Mouse (Mus musculus) forebrain, embryonic 15.5 days (tissue): ENCODE measurements around the gene Arhgap8. TPM values are rescaled to one million over a fixed set of nuclear protein-coding genes. Genes with fewer than 3 reads are reported as not detected.

Source experiments
- ATAC-seq: fragments of 200-750 bp; cut with Nextera tagmentation; replicated peaks from 2 replicates; pipeline ENCODE4 v1.8.0; 2017; ENCODE audit warnings: mild to moderate bottlenecking, moderate TSS enrichment, moderate library complexity
- H3K27ac ChIP-seq: fragments of 300-500 bp; sonication (generic); replicated peaks from 2 replicates; pipeline ENCODE4 v1.5.1; 2015; ENCODE audit warnings: mild to moderate bottlenecking, inconsistent platforms
- H3K27me3 ChIP-seq: fragments of 300-500 bp; sonication (generic); 2 replicates; pipeline ENCODE4 v1.6.1; 2015; ENCODE audit warnings: inconsistent platforms
- H3K36me3 ChIP-seq: fragments of 300-500 bp; sonication (generic); 2 replicates; pipeline ENCODE4 v1.6.1; 2015; ENCODE audit warnings: mild to moderate bottlenecking, inconsistent platforms
- H3K4me1 ChIP-seq: fragments of 300-500 bp; sonication (generic); 2 replicates; pipeline ENCODE4 v1.6.1; 2015; ENCODE audit warnings: inconsistent platforms
- H3K4me2 ChIP-seq: fragments of 300-500 bp; sonication (generic); replicated peaks from 2 replicates; pipeline ENCODE4 v1.6.1; 2015; ENCODE audit warnings: mild to moderate bottlenecking, inconsistent platforms
- H3K4me3 ChIP-seq: fragments of 300-500 bp; sonication (generic); 2 replicates; pipeline ENCODE4 v1.5.1; 2015; ENCODE audit warnings: mild to moderate bottlenecking, inconsistent platforms
- H3K9ac ChIP-seq: fragments of 300-500 bp; sonication (generic); replicated peaks from 2 replicates; pipeline ENCODE4 v1.6.1; 2015; ENCODE audit warnings: mild to moderate bottlenecking, inconsistent platforms
- H3K9me3 ChIP-seq: fragments of 300-500 bp; sonication (generic); 2 replicates; pipeline ENCODE4 v1.6.1; 2016; ENCODE audit warnings: inconsistent platforms
- WGBS: fragments of 180-500 bp; shearing (Covaris S2); methylation state at CpG from one replicate; pipeline ENCODE4 v1.1.7; 2015; ENCODE audit warnings: mixed read lengths; 5-methylcytosine and 5-hydroxymethylcytosine counted together
- polyA plus RNA-seq: library from polyadenylated mRNA; unstranded; fragments of >200 nt; fragmentation: Nextera tagmentation; extraction: Ambion mirVana; gene quantifications from 2 replicates; pipeline ENCODE4 v1.2.1, GENCODE M21; 2015

The Arhgap8 gene
- polyA plus RNA-seq, 1 experiment from 2014 or later, result 0.60 TPM

DNA sequence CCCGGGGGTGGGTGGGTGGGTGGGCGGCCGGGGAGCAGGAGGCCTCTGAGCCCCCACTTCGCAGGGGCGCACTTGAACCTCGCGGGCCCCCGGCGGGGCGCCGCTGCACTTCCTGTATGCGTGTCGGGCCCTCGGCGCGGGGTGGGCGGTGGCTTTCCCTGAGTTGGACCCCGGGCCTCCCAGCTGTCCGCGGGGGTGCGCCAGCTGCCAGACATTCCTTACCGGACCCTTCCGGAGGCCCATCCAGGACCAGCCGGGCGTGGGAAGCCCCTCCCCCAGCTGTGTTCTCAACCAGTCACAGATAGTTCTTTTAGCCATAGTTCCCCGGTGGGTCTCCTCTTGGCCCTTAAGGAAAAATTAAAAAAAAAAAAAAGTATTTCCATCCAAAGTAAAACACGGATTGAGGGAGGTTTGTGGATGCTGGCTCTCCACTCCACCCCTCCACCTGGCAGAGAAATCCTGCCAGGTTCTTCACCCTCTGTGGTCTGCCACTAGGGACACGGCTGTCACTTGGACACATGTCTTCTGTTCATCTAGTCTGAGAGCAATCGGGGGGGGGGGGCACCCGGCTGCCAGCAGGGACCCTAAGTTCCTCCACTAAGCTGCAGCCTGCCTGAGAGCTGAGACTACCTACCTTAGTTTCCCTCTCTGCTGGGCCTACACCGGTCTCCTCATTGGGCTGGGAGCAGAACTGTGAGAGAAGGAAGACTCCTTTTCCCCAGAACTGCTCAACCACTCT lies 38.2 kb upstream of the Arhgap8 start:
- Histone ChIP-seq H3K9ac (peak overlapping the region; percentile 39), H3K4me1 (peaks cover 15% of the 10 kb centered on the region), H3K4me2 (peak overlapping the region; percentile 85), H3K27ac (no peak overlapping the region), H3K27me3 (peaks cover 13% of the 10 kb centered on the region), H3K36me3 (no peaks in the 10 kb centered on the region), H3K9me3 (no peaks in the 10 kb centered on the region), H3K4me3 (peak overlapping the region; percentile 43)
- WGBS, result 2% methylated on average over 25 of the region's 31 CpGs
- no peak for ATAC-seq

DNA sequence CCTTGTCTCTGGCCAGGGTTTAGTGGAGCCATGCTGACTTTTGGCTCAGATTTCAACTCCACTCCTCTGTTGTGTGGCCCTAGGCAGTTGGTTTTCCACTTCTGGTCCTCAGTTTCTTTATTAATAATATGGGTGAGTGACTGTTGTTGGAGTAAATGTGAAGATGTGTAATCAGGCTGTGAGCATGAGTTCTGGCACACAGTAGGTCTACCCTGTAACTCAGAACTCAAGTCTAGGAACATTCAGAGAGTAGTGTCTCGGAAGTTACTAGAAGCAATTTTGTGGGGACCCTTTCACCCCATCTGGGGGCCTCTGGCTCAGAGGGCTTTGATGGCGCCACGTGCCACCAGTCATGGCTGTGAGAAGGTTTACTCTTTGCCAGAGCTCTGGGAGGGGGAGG lies 37.6 kb upstream of the Arhgap8 start:
- no peak overlapping the region for H3K9ac ChIP-seq
- ATAC-seq, result no peak
- H3K9me3 ChIP-seq, result no peaks in the 10 kb centered on the region
- no peaks in the 10 kb centered on the region for H3K36me3 ChIP-seq
- no peak overlapping the region for H3K27ac ChIP-seq
- peaks cover 15% of the 10 kb centered on the region for H3K4me1 ChIP-seq
- WGBS, result 78% methylated on average over 3 of the region's 3 CpGs
- no peak overlapping the region for H3K4me3 ChIP-seq
- no peak overlapping the region for H3K4me2 ChIP-seq
- peaks cover 13% of the 10 kb centered on the region for H3K27me3 ChIP-seq

GRCm38 (mm10) chr15:84682821-84683220 lies 37.0 kb upstream of the Arhgap8 start:
- Histone ChIP-seq H3K9ac (no peak overlapping the region), H3K9me3 (no peaks in the 10 kb centered on the region), H3K27ac (no peak overlapping the region), H3K4me2 (no peak overlapping the region), H3K4me3 (no peak overlapping the region), H3K27me3 (peaks cover 13% of the 10 kb centered on the region), H3K36me3 (no peaks in the 10 kb centered on the region), H3K4me1 (peaks cover 15% of the 10 kb centered on the region)
- no peak for ATAC-seq
- WGBS, result 75% methylated on average over 5 of the region's 5 CpGs

DNA sequence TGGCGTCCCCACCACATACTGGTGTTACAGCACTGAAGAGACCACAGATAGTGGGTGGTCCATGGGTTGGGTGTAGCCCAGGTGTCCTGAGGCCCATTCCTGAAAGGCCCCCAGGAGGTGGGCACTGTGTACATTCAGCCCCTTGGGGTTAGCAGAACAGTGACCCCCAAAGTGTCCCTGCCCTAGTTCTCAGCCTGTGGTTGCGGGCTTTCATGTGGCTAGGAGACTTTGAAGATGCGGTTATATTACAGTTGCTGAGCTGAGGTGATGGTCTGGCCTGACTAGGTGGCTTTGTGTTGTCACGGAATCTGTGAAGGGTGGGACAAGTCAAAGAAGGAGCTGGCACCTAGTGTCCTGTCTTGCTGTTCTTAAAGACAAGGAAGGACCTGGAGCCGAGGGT lies 35.3 kb upstream of the Arhgap8 start:
- H3K4me1 ChIP-seq, result peaks cover 15% of the 10 kb centered on the region
- no peak overlapping the region for H3K4me3 ChIP-seq
- WGBS, result 68% methylated on average over 5 of the region's 5 CpGs
- no peak overlapping the region for H3K9ac ChIP-seq
- no peak overlapping the region for H3K27ac ChIP-seq
- no peaks in the 10 kb centered on the region for H3K9me3 ChIP-seq
- ATAC-seq, result no peak
- H3K36me3 ChIP-seq, result no peaks in the 10 kb centered on the region
- H3K4me2 ChIP-seq, result no peak overlapping the region
- peaks cover 13% of the 10 kb centered on the region for H3K27me3 ChIP-seq

- no peak for ATAC-seq
- 62% methylated on average over 3 of the region's 3 CpGs for WGBS
- Histone ChIP-seq H3K4me2 (no peak overlapping the region), H3K36me3 (no peaks in the 10 kb centered on the region), H3K9me3 (no peaks in the 10 kb centered on the region), H3K4me3 (no peak overlapping the region), H3K9ac (no peak overlapping the region), H3K27me3 (peaks cover 6% of the 10 kb centered on the region), H3K4me1 (peaks cover 14% of the 10 kb centered on the region), H3K27ac (no peak overlapping the region)
These were observed 34.4 kb upstream of the Arhgap8 start for GRCm38 (mm10) chr15:84685417-84685816.

DNA sequence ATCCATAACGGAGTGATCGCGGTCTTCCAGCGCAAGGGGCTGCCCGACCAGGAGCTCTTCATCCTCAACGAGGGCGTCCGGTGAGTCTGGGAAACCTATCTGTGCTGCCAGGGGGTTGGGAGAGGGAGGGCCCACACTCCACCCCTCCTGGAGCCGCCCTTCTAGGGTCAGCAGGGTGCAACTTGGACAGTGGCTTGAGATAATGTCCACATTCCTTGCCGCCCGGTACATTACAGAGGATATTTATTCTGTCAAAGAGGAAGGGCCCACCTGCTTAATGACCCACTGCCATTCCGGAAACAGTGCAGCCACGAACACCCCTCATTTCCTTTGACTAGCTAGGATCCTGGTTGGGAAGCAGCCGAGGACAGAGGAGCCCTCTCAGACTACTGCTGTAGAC lies 31.9 kb upstream of the Arhgap8 start:
- no peaks in the 10 kb centered on the region for H3K27me3 ChIP-seq
- 75% methylated on average over 14 of the region's 14 CpGs for WGBS
- ATAC-seq, result no peak
- no peaks in the 10 kb centered on the region for H3K9me3 ChIP-seq
- no peak overlapping the region for H3K27ac ChIP-seq
- no peak overlapping the region for H3K4me2 ChIP-seq
- H3K4me1 ChIP-seq, result no peaks in the 10 kb centered on the region
- H3K9ac ChIP-seq, result no peak overlapping the region
- no peak overlapping the region for H3K4me3 ChIP-seq
- no peaks in the 10 kb centered on the region for H3K36me3 ChIP-seq

GRCm38 (mm10) chr15:84689356-84689755 lies 30.5 kb upstream of the Arhgap8 start:
- H3K9ac ChIP-seq, result no peak overlapping the region
- no peak overlapping the region for H3K4me3 ChIP-seq
- no peak overlapping the region for H3K4me2 ChIP-seq
- no peaks in the 10 kb centered on the region for H3K27me3 ChIP-seq
- H3K9me3 ChIP-seq, result no peaks in the 10 kb centered on the region
- no peak overlapping the region for H3K27ac ChIP-seq
- H3K4me1 ChIP-seq, result no peaks in the 10 kb centered on the region
- no peak for ATAC-seq
- WGBS, result 85% methylated on average over 6 of the region's 6 CpGs
- H3K36me3 ChIP-seq, result no peaks in the 10 kb centered on the region

- H3K4me3 ChIP-seq, result no peak overlapping the region
- H3K36me3 ChIP-seq, result no peaks in the 10 kb centered on the region
- no peak overlapping the region for H3K9ac ChIP-seq
- no peaks in the 10 kb centered on the region for H3K27me3 ChIP-seq
- 94% methylated on average over 6 of the region's 6 CpGs for WGBS
- ATAC-seq, result no peak
- H3K9me3 ChIP-seq, result no peaks in the 10 kb centered on the region
- no peaks in the 10 kb centered on the region for H3K4me1 ChIP-seq
- no peak overlapping the region for H3K4me2 ChIP-seq
- no peak overlapping the region for H3K27ac ChIP-seq
These were observed 28.3 kb upstream of the Arhgap8 start for GRCm38 (mm10) chr15:84691513-84691912.

GRCm38 (mm10) chr15:84692645-84693044 lies 27.2 kb upstream of the Arhgap8 start:
- H3K27me3 ChIP-seq, result no peaks in the 10 kb centered on the region
- H3K9me3 ChIP-seq, result no peaks in the 10 kb centered on the region
- H3K4me3 ChIP-seq, result no peak overlapping the region
- WGBS, result 96% methylated on average over 7 of the region's 7 CpGs
- H3K36me3 ChIP-seq, result no peaks in the 10 kb centered on the region
- H3K4me2 ChIP-seq, result no peak overlapping the region
- no peak overlapping the region for H3K9ac ChIP-seq
- H3K4me1 ChIP-seq, result no peaks in the 10 kb centered on the region
- H3K27ac ChIP-seq, result no peak overlapping the region
- no peak for ATAC-seq

DNA sequence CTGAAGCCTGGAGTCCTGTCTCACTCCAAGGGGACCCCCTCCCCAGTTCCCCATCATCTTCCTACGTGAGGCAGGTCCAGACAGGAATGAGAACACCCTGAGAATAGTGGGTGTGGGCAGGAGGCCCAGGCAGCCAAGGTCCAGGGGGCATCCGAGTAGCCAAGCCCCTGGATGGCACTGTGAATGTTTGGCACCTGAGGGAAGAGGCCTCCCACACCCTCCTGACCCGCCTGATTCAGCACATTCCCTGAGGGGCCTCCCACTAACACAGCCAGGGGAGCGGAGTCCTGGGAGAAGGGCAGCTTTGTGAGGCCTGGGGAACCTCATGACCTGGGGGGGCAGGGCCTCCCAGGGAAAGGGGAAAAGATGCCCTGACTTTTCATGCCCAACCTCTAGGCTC lies 23.8 kb upstream of the Arhgap8 start:
- Histone ChIP-seq H3K4me2 (no peak overlapping the region), H3K9ac (no peak overlapping the region), H3K27ac (no peak overlapping the region), H3K27me3 (no peaks in the 10 kb centered on the region), H3K4me1 (no peaks in the 10 kb centered on the region), H3K9me3 (no peaks in the 10 kb centered on the region), H3K36me3 (no peaks in the 10 kb centered on the region), H3K4me3 (no peak overlapping the region)
- ATAC-seq, result no peak
- WGBS, result 73% methylated on average over 4 of the region's 4 CpGs

DNA sequence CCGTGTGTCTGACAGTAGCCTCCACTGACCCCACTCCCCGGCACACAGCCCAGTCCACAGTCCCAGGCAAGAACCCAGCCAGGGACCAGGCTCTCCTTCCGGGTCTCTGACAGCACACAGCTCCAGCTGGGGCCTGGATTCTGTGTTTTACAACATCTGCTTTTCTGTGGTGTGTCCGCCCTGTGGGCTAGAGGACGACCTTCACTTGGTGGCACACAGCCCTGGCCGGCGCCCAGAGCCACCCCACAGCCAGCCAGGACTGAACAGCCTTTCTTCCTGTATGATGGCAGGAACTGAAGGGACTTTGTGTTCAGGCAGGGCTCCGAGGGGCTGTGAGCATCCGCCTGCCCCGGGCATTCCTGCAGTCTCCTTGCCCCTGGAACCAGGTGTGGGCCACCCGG lies 22.2 kb upstream of the Arhgap8 start:
- Histone ChIP-seq H3K9me3 (no peaks in the 10 kb centered on the region), H3K4me2 (no peak overlapping the region), H3K4me1 (no peaks in the 10 kb centered on the region), H3K4me3 (no peak overlapping the region), H3K36me3 (no peaks in the 10 kb centered on the region), H3K27ac (no peak overlapping the region), H3K9ac (no peak overlapping the region), H3K27me3 (no peaks in the 10 kb centered on the region)
- 0 out of 2 replicates have a peak, but pooled peaks have one; percentile 13 for ATAC-seq
- 65% methylated on average over 11 of the region's 11 CpGs for whole genome bisulfite sequencing

- no peak overlapping the region for H3K27ac ChIP-seq
- no peak overlapping the region for H3K4me3 ChIP-seq
- WGBS, result 76% methylated on average over 2 of the region's 2 CpGs
- no peaks in the 10 kb centered on the region for H3K4me1 ChIP-seq
- no peak overlapping the region for H3K4me2 ChIP-seq
- H3K27me3 ChIP-seq, result no peaks in the 10 kb centered on the region
- H3K9ac ChIP-seq, result no peak overlapping the region
- H3K9me3 ChIP-seq, result no peaks in the 10 kb centered on the region
- H3K36me3 ChIP-seq, result no peaks in the 10 kb centered on the region
- ATAC-seq, result no peak
These were observed 21.7 kb upstream of the Arhgap8 start for GRCm38 (mm10) chr15:84698189-84698588.

DNA sequence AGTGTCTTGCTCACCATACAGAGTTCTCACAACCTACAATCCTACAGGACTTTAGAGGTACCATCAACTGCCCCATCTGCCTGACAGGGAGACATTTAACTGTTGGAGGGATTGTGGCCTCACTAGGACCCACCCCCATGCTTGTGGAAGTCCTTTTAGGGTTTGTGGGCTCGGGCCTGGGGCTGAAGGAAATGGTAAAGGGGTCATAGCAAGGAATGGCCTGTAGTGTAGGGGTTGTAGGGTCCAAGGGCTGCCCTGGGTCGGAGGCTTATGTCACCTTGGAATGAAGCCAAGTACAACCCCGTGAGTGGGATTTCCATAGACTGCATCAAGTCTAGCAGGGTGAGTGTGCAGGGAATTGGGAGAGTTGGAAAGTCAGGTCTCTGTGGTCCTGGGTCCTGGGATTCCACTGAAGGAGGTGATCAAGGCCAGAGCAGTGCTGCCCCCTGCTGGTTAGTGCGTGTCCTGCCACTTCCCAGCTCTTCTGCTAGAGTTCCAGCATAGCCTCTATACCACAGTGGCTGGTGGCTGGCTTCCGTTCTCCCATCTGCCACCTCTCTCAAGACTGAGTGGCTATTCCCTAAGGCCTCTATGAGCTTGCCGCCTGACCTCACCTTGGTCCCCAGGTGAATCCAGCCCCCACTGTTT lies 19.6 kb upstream of the Arhgap8 start:
- no peak overlapping the region for H3K27ac ChIP-seq
- WGBS, result 54% methylated on average over 6 of the region's 6 CpGs
- no peak overlapping the region for H3K9ac ChIP-seq
- no peaks in the 10 kb centered on the region for H3K27me3 ChIP-seq
- H3K4me2 ChIP-seq, result no peak overlapping the region
- no peaks in the 10 kb centered on the region for H3K4me1 ChIP-seq
- H3K36me3 ChIP-seq, result no peaks in the 10 kb centered on the region
- no peaks in the 10 kb centered on the region for H3K9me3 ChIP-seq
- ATAC-seq, result no peak
- no peak overlapping the region for H3K4me3 ChIP-seq
